23 mouse cellular contexts compared by ENCODE assay signal in genomic region chr3:85679960-85680359, GRCm38 (mm10).
DNase-seq lines count a peak whose midpoint lies in the region; ATAC-seq and TF ChIP-seq lines count a peak whose summit lies in the region.
"Had no signal": no experiment of that assay in that cellular context is flagged by ENCODE, and none has a peak within 500 bp of the region (broad histone marks: within the 10 kb centered on the region; RNA-seq: fewer than 3 reads in every experiment).

No protein-coding gene starts in this region.

- no peak overlapping the region for H3K4me3 ChIP-seq in heart, embryonic 14.5 days (ENCODE audit: control insufficient read depth in 1 of 2, insufficient read depth in 1 of 2, low read depth in 1 of 2, low read length in 2 of 2)
- H3K4me3 ChIP-seq in liver, postnatal 0 days (ENCODE audit: low read depth, low read length): no peak overlapping the region
- no peak overlapping the region for H3K4me3 ChIP-seq in liver, embryonic 12.5 days
- no peak overlapping the region for H3K4me3 ChIP-seq in liver, embryonic 15.5 days (replicated peaks)
- H3K4me3 ChIP-seq: embryonic facial prominence, embryonic 13.5 days; forebrain, embryonic 12.5 days; hindbrain, embryonic 12.5 days had no signal

- 77% methylated on average over 5 of the region's 5 CpGs for WGBS in heart, embryonic 14.5 days
- 75% methylated on average over 5 of the region's 5 CpGs for WGBS in liver, postnatal 0 days (ENCODE audit: insufficient replicate concordance)
- WGBS in liver, embryonic 12.5 days (ENCODE audit: insufficient replicate concordance): 50% methylated on average over 5 of the region's 5 CpGs
- WGBS in liver, embryonic 15.5 days (ENCODE audit: insufficient replicate concordance): 48% methylated on average over 5 of the region's 5 CpGs

- ATAC-seq in heart, embryonic 14.5 days (ENCODE audit: insufficient number of reproducible peaks, insufficient read depth, low FRiP score, low read depth): no peak
- ATAC-seq in liver, postnatal 0 days: no peak
- peak; percentile 70 for ATAC-seq in liver, embryonic 12.5 days
- ATAC-seq in liver, embryonic 15.5 days (ENCODE audit: insufficient read depth): 0 out of 2 replicates have a peak, but pooled peaks have one; percentile 51
- ATAC-seq: CD4-positive, CD25-positive, alpha-beta regulatory T cell, adult 4 months; forebrain, embryonic 16.5 days; hindbrain, embryonic 16.5 days; inflammation-experienced regulatory T-cells, adult 6 months; intestine, postnatal 0 days had no signal

- TF ChIP-seq EP300 in liver, postnatal 0 days (IDR thresholded peaks at IDR 0.05; ENCODE audit: low read depth): no peak

- H3K4me1 ChIP-seq in heart, embryonic 14.5 days (ENCODE audit: control insufficient read depth in 2 of 2, insufficient read depth in 2 of 2, low read length in 2 of 2): peaks cover 11 to 14% of the 10 kb centered on the region in 2 experiments
- H3K4me1 ChIP-seq in liver, postnatal 0 days (ENCODE audit: insufficient read depth): no peaks in the 10 kb centered on the region
- peaks cover 15% of the 10 kb centered on the region for H3K4me1 ChIP-seq in liver, embryonic 12.5 days
- H3K4me1 ChIP-seq in liver, embryonic 15.5 days (replicated peaks): 0 out of 2 replicates have a peak, but pooled peaks cover 4% of the 10 kb centered on the region
- H3K4me1 ChIP-seq: embryonic facial prominence, embryonic 13.5 days; hindbrain, embryonic 12.5 days had no signal

- TF ChIP-seq CTCF in liver, postnatal 0 days (IDR thresholded peaks at IDR 0.05; ENCODE audit: low read depth): no peak

- no peak for DNase-seq in heart, postnatal 4 days
- DNase-seq in liver: peak; percentile 14
- DNase-seq in liver, postnatal 0 days: no peak
- no peak for DNase-seq in cerebellum, postnatal 14 days
- DNase-seq: adrenal gland, adult 8-10 months; adrenal gland, postnatal 36 days; cerebellum, adult 11-12 months; cerebellum, adult 9-10 months; cerebellum, postnatal 36 days; gastrocnemius, postnatal 10 days; heart, postnatal 36 days had no signal

- H3K9ac ChIP-seq in heart, embryonic 14.5 days (ENCODE audit: low read length): 0 out of 2 replicates have a peak overlapping the region, but pooled peaks have one; percentile 41
- H3K9ac ChIP-seq in liver, postnatal 0 days (replicated peaks): no peak overlapping the region
- H3K9ac ChIP-seq in liver, embryonic 12.5 days: no peak overlapping the region
- no peak overlapping the region for H3K9ac ChIP-seq in liver, embryonic 15.5 days
- H3K9ac ChIP-seq: embryonic facial prominence, embryonic 13.5 days; forebrain, embryonic 12.5 days; hindbrain, embryonic 12.5 days had no signal

- H3K4me2 ChIP-seq in heart, embryonic 14.5 days (ENCODE audit: low read length): no peak overlapping the region
- no peak overlapping the region for H3K4me2 ChIP-seq in liver, postnatal 0 days (ENCODE audit: low read depth, low read length)
- peak overlapping the region; percentile 44 for H3K4me2 ChIP-seq in liver, embryonic 12.5 days
- H3K4me2 ChIP-seq in liver, embryonic 15.5 days: peak overlapping the region; percentile 25; the same call in 1 of the 2 replicates
- H3K4me2 ChIP-seq: embryonic facial prominence, embryonic 13.5 days; forebrain, embryonic 12.5 days; hindbrain, embryonic 12.5 days had no signal

- no peaks in the 10 kb centered on the region for H3K36me3 ChIP-seq in heart, embryonic 14.5 days (ENCODE audit: control insufficient read depth, insufficient read depth, low read length)
- H3K36me3 ChIP-seq in liver, postnatal 0 days (replicated peaks; ENCODE audit: insufficient read depth, low read length): no peaks in the 10 kb centered on the region
- H3K36me3 ChIP-seq in liver, embryonic 12.5 days: no peaks in the 10 kb centered on the region
- no peaks in the 10 kb centered on the region for H3K36me3 ChIP-seq in liver, embryonic 15.5 days (replicated peaks)
- H3K36me3 ChIP-seq: embryonic facial prominence, embryonic 13.5 days; forebrain, embryonic 12.5 days; G1E; hindbrain, embryonic 12.5 days had no signal

- 0 out of 4 replicates have a peak overlapping the region, but pooled peaks of 1 of the 2 experiments have one; percentile 30 for H3K27ac ChIP-seq in heart, embryonic 14.5 days (replicated peaks in 1 of 2; ENCODE audit: control insufficient read depth in 1 of 2, insufficient read depth in 1 of 2, low read depth in 2 of 2, low read length in 2 of 2)
- no peak overlapping the region for H3K27ac ChIP-seq in liver, postnatal 0 days (ENCODE audit: low read depth)
- H3K27ac ChIP-seq in liver, embryonic 12.5 days: no peak overlapping the region
- H3K27ac ChIP-seq in liver, embryonic 15.5 days (replicated peaks): no peak overlapping the region
- H3K27ac ChIP-seq: embryonic facial prominence, embryonic 13.5 days; forebrain, embryonic 12.5 days; hindbrain, embryonic 12.5 days had no signal

- H3K9me3 ChIP-seq in heart, embryonic 14.5 days (ENCODE audit: control insufficient read depth, low read length): no peaks in the 10 kb centered on the region
- no peaks in the 10 kb centered on the region for H3K9me3 ChIP-seq in liver, postnatal 0 days (ENCODE audit: low read length)
- H3K9me3 ChIP-seq in liver, embryonic 12.5 days (replicated peaks): no peaks in the 10 kb centered on the region
- no peaks in the 10 kb centered on the region for H3K9me3 ChIP-seq in liver, embryonic 15.5 days (replicated peaks)
- H3K9me3 ChIP-seq: embryonic facial prominence, embryonic 13.5 days; forebrain, embryonic 12.5 days; G1E; hindbrain, embryonic 12.5 days had no signal

- no peaks in the 10 kb centered on the region for H3K27me3 ChIP-seq in heart, embryonic 14.5 days (ENCODE audit: control insufficient read depth, insufficient read depth, low read length)
- no peaks in the 10 kb centered on the region for H3K27me3 ChIP-seq in liver, postnatal 0 days (ENCODE audit: insufficient read depth, low read length)
- H3K27me3 ChIP-seq in liver, embryonic 12.5 days (replicated peaks): peaks cover 17% of the 10 kb centered on the region; the same call in 1 of the 2 replicates
- no peaks in the 10 kb centered on the region; the same call in 1 of the 2 replicates for H3K27me3 ChIP-seq in liver, embryonic 15.5 days
- H3K27me3 ChIP-seq: embryonic facial prominence, embryonic 13.5 days; forebrain, embryonic 12.5 days; hindbrain, embryonic 12.5 days had no signal

Comparison
In these comparisons a context has a peak if more than half of its experiments do, and no peak if none do; other contexts are left out.
1. ATAC-seq: peak in liver, embryonic 12.5 days (single experiment) and liver, embryonic 15.5 days (single experiment); none in heart, embryonic 14.5 days (single experiment) and liver, postnatal 0 days (single experiment).
2. H3K4me2 ChIP-seq: peak in liver, embryonic 12.5 days (single experiment) and liver, embryonic 15.5 days (single experiment); none in heart, embryonic 14.5 days (single experiment) and liver, postnatal 0 days (single experiment).